Mouse (Mus musculus): ENCODE results near the gene Zbtb20. TPM values are rescaled to one million over a fixed set of nuclear protein-coding genes. Genes with fewer than 3 reads are reported as not detected.

Gene Zbtb20
- total RNA-seq, 4 experiments from 2014 or later: 72.5 to 88.1 (median 73.5) TPM

GRCm38 (mm10) chr16:43557385-43557784 is 681.7 kb downstream of the Zbtb20 start:
- DNase-seq (ENCODE audit: low spot score in 2 of 2): no peak

DNA sequence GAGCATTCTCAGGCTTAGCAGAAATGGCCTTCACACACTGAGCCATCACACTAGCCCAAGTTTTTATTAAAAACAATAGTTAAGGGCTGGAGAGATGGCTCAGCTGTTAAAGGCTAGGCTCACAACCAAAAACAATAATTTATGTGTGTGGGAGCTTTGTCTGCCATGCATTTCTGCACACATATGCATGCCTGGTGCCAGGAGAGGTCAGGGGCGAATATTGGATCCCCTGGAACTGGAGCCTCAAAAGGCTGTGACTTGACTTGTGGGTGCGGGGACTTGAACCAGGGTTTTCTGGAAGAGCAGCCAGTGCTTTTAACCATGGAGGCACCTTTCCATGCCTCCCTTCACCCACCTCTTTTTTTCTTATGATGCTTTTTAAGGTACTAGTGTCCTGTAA is 685.6 kb downstream of the Zbtb20 start:
- DNase-seq (ENCODE audit: low spot score in 2 of 2): no peak

DNA sequence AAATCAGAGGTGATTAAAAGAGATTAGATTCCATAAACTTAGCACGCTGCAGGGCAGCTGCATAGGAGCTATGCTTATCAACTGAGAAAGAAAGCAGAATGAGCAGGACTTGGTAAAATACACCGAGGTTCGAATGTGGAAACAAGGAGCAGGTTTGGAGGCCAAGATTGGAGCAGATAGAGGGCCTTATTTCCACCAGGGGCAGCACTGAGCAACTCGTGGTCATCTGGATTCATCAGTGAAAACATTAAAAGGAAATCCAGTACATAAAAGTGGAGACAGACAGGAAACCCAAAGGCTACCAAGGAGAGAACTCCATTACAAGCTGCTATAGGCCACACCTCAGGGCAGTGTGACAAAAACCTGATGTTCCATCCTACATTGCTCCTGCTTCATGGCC is 686.3 kb downstream of the Zbtb20 start:
- DNase-seq (ENCODE audit: low spot score in 2 of 2): no peak

DNA sequence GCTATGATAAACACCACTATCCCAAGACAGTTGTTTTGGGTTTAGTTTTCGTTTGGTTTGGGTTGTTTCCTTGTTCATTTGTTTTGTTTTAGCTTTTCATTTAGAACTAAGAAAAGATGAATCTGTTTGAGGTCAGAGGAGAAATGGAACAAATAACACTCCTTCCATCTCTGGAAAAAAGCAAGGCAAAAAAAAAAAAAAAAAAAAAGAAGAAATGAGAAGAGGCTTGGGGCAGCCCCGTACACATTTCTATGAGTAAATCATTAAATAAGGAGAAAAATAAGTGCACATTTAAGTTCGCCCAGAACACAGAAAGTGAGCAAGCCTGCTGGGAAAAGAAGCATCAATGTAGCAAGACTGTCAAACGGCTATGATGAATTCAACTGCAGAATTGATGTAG is 690.2 kb downstream of the Zbtb20 start:
- no peak for DNase-seq (ENCODE audit: low spot score in 2 of 2)

- DNase-seq (ENCODE audit: low spot score in 2 of 2): no peak
These were observed 690.8 kb downstream of the Zbtb20 start for GRCm38 (mm10) chr16:43566511-43566910.

DNA sequence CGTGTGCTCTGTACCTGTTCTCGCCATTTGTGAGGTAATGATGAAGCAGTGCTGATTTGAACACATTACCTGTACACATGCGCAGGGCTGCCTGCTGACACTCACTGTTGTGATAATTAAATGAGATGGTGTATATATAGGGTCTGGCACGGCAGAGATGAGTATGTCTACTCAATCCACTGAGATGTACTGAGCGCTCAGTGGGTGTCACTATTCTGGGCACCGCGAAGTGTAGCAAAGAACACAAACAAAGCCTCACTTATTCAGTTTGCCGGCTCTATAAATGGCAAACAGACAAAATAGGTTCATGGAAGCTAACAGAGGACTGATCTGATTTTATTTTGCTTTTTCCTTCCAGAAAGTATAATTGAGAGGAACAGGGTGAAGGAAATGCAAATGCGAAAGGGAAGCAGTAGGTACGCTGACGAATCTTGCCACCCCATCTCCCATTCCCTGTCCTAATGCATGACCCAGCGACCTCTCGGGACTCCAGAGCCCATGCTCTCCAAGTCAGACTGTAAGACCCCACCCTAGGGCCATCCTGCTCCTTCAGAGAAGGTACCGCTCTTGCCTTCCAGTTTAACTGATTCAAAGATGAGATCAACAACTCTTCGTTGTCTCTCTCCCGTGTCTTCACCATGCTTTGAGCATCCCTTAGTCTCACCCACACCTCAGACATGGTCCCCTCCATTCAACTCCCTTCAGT is 695.8 kb downstream of the Zbtb20 start:
- DNase-seq (ENCODE audit: low spot score in 2 of 2): no peak

DNA sequence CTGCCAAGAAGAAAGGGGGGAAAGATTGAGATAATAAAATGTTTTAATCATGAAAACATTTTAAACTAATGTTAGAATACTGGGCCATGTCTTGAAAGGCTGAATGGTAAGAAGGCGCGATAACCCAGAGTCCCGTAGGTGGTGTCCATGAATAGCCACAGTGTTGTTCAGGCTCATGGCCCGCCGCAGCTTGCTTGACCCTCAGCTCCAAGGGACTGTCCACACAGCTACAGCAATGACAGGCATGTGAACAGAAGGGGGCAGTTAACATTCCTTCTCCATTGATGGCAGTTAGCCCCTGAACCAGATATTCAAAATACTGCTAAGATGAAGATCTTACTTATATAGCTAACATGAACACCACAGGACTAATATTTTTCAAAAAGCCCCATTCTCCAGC is 696.5 kb downstream of the Zbtb20 start:
- no peak for DNase-seq (ENCODE audit: low spot score in 2 of 2)

GRCm38 (mm10) chr16:43572766-43573165 is 697.1 kb downstream of the Zbtb20 start:
- DNase-seq (ENCODE audit: low spot score in 2 of 2): no peak

DNA sequence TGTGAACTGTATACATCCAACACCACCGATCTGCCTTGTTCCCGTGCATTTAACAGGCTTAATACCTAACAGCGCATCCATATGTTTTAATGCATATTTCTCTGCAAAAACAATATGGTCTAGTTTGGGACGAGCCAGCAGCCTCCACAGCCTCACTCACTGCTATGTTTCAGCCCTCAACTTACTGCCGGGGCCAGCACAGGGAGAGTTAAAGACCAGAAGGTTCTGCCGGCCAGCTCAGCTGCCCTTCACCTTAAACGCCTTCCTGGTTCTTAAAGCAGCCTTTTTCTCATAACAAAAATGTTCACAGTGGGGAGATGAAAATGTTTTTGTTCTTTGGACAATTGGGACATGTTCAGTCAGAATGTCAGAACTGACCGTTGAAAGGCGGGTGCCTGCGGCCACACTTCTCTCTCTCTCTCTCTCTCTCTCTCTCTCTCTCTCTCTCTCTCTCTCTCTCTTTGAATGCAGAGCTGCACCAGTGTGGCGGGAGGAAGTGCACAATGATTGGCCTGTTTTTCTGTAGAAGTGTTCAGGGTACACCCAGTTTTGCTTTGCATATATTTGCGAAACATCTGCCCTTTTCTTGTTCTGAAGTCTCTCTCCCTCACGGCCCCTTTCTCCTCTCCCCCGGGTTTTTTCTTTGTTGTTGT is 697.6 kb downstream of the Zbtb20 start:
- no peak for DNase-seq (ENCODE audit: low spot score in 2 of 2)

DNA sequence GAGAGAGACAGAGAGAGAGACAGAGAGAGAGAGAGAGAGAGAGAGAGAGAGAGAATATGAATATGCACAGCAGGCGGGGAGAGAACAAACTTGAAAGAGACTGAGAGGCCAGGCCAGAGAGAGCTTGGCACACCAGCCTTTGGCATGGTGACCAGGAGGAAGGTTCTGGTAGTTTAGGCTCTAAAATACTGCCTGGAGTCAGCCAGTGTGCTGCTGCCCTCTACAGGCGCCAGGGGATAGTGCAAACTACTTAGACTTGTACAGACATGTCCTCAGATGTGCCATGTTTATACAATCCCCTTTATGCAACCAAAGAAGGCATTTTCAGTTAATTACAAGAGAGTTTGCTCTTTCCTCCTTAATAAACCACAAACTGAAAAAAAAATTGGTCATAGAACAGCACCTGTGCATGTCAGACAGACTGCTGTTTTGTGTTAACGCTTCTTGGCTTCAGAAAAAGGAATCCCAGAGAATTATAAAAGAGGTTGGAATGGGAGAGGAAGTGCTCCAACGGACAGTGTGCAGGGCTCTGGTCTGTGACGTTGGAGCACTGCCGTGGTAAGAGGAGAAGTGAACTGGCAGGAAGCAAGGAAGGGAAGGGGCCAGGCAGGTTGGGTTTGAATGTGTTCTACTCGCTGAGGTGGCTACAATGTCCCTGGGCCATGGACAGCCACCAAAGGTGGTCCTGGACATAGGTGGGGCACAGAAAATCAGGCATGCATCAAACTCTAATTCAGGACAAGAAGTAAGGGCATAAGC is 698.5 kb downstream of the Zbtb20 start:
- peak; percentile 80 to 87 for DNase-seq (ENCODE audit: low spot score in 2 of 2)

DNA sequence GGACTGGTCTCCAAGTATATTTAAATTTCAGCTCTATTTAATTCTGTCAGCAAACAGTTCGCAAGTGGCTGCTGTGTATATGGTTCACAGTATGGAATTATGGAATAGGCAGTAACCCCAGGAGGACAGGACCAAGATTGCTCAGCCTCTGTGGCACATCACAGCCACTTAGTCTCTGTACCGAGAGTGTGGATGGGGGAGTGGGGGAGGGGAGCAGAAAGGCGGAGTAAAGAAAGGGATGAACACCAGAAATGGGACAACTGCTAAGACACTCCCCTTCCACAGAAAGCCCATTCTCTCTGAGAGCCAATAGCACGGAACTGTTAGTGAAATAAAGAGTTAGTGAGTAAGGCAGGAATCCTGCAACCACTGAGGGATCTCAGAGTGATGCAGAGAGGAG is 699.4 kb downstream of the Zbtb20 start:
- no peak for DNase-seq (ENCODE audit: low spot score in 2 of 2)

DNA sequence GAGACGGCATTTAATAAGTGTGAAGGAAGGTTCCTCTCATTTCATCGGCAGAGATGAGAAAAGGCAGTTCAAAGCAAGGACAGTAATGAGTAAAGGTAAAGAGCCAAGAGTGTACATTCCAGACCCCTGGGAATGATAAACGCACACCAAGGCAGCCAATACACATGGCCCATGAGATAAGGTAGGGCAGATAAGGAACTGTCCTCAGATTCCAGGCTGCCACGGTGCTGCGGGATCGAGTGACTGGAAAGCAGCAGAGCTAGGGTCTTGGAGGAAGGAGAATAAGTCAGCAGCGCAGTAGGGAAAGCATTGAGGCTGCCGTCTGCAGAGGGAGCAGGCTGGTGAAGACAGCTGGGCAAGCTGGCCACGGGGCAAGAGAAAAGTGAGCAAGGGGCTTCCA is 699.8 kb downstream of the Zbtb20 start:
- DNase-seq (ENCODE audit: low spot score in 2 of 2): no peak

DNA sequence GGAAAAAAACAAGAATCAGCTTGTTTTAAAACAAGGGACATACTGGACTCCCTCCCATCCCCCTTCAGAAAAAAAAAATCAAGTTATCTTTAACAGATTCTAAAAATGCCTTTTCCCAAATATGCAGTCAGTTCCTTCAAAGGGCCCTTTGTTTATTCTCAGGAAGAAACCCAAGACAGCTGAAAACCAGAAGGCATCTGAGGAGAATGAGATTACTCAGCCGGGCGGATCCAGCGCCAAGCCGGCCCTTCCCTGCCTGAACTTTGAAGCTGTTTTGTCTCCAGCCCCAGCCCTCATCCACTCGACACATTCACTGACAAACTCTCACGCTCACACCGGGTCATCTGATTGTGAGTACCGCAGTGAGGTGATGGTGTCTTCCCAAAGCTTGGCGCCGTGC is 701.7 kb downstream of the Zbtb20 start:
- peak in 1 of 2 experiments; percentile 34 for DNase-seq (ENCODE audit: low spot score in 2 of 2)

GRCm38 (mm10) chr16:43578351-43578750 is 702.7 kb downstream of the Zbtb20 start:
- DNase-seq (ENCODE audit: low spot score in 2 of 2): no peak

GRCm38 (mm10) chr16:43579111-43579510 is 703.4 kb downstream of the Zbtb20 start:
- DNase-seq (ENCODE audit: low spot score in 2 of 2): no peak

GRCm38 (mm10) chr16:43580321-43580822 is 704.7 kb downstream of the Zbtb20 start:
- no peak for DNase-seq (ENCODE audit: low spot score in 2 of 2)

DNA sequence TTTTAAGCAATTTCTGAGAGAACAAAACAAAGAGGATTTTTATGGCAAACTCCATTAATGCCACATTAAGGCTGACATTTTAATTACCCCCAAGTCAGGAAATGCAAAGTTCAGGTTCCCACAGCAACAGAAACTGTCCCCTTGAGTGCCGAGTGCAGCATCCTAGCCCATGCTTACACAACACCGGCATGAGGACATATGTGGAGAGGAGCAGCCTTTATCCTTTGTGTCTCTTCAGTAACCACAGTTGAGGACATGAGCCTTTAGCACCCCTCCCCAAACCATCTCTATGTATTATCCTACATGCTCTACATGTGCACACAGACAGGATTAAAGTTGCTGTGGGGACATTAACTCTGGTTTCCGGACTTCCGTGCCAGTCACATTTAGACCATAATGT is 705.9 kb downstream of the Zbtb20 start:
- no peak for DNase-seq (ENCODE audit: low spot score in 2 of 2)

DNA sequence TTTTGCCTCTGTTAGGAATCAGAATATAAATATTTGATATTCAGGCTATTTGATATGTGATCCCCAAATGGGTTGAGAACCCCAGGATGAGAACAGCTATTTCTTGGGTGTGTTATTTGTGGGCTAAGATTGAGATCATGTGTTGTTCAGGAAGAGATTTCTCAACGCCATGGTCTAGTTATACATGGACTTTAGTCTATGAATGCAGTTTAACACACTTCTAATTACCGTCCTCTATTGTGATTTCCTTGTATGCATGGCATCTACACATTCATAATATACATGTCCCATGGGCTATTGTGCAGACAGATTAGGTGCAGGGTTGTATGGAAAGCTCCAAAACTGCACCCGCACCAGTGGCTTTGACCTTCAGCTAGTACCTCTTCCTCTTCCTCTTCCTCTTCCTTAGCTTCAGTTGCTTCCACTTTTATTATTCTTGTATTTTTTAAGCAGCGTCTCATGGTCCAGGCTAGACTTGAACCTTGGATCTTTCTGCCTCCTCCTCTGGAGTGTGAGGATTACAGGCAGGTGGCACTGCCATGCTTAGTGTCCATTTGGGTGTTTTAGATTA is 711.3 kb downstream of the Zbtb20 start:
- no peak for DNase-seq (ENCODE audit: low spot score in 2 of 2)

DNA sequence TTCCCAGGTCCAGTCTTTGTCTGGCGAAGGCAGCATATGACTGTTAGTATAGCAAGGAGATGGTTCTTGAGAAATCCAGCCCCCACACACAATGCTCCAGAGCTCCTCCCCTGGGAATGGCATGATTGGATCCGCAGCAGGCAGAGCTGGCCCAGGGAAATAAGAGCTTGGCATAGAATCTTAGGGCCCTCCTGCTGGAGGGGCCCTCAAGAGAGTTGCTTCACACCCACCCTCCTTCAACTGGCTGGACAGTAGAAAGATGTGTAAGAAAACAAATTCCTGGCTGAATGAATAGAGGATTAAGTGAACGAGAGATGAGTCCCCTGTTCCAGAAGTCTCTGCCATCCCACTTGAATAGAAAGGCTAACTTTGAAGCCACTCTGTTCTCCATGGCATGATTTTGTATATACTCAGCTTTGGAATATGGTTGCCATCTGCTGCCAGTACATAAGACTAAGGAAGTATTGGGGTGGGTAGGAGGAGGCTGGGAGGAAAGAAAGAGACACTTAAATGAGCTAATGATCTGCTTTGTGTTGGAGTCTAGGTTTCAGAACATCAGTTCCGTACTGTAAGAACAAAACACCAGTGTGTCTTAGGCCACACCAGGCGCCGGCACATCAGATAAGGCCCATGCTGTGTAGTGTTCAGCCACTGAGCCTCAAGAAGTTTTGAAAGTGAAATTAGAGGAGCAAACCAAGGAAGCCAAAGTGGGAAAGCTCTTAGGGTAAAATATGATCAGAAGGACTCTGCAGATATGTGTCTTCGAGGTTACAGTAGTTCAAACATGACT is 715.2 kb downstream of the Zbtb20 start:
- DNase-seq (ENCODE audit: low spot score in 2 of 2): no peak

DNA sequence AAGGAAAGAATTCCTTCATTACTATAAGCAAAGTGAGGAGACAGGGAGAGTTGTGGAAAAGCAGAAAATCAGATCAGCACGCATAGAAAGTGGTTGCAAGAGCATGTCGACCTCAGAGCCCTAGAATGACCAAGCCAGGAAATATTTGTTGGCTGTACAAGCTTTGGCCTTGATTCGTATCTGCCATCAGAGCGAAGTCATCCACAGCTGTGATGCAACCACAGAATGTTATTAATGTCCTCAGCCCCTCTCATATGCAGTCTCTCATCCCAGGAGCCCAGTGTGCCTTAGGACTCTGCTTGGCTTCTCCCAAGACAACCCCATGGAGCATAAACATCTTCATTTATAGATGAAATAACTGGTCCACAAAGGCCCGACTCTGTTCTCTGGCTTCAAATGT is 716.4 kb downstream of the Zbtb20 start:
- DNase-seq (ENCODE audit: low spot score in 2 of 2): no peak

DNA sequence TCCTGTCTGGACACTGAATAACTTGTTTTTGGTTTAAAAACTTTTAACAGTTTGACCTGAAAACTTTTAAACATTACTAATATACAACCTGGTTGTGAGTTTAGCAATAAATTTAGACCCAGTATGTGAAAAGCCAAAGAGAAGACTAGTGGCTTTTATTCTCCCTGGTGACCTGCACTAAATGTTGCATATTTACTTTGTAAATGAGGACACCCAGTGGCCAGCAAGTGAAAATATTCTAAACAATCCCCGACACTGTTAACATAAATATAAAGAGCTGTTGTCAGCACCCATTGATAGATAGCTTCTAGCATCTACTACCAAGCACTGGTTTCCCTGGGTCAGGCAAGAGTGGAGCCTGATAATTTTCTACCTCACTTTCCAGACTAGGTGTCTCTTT is 717.1 kb downstream of the Zbtb20 start:
- no peak for DNase-seq (ENCODE audit: low spot score in 2 of 2)
